Mouse (Mus musculus) heart, embryonic 12.5 days (tissue): ENCODE data around the gene Naa25. TPM values are rescaled to one million over a fixed set of nuclear protein-coding genes. Genes with fewer than 3 reads are reported as not detected.

Experiments
- ATAC-seq: fragments of 200-750 bp; cut with Nextera tagmentation; 2 replicates; pipeline ENCODE4 v1.8.0; 2017; ENCODE audit warnings: moderate TSS enrichment, moderate library complexity; ENCODE audit not compliant: insufficient number of reproducible peaks, low FRiP score
- H3K27ac ChIP-seq: fragments of 300-500 bp; sonication (generic); 2 replicates; pipeline ENCODE4 v1.5.1; 2016; ENCODE audit warnings: mild to moderate bottlenecking, moderate library complexity; ENCODE audit not compliant: poor library complexity, severe bottlenecking
- H3K27me3 ChIP-seq: fragments of 300-500 bp; sonication (generic); replicated peaks from 2 replicates; pipeline ENCODE4 v1.6.1; 2016; ENCODE audit warnings: mild to moderate bottlenecking, moderate library complexity
- H3K36me3 ChIP-seq: fragments of 300-500 bp; sonication (generic); 2 replicates; pipeline ENCODE4 v1.6.1; 2016; ENCODE audit warnings: mild to moderate bottlenecking, moderate library complexity
- H3K4me1 ChIP-seq: fragments of 300-500 bp; sonication (generic); replicated peaks from 2 replicates; pipeline ENCODE4 v1.6.1; 2016; ENCODE audit warnings: mild to moderate bottlenecking
- H3K4me2 ChIP-seq: fragments of 300-500 bp; sonication (generic); 2 replicates; pipeline ENCODE4 v1.6.1; 2016; ENCODE audit warnings: mild to moderate bottlenecking, moderate library complexity
- H3K4me3 ChIP-seq: fragments of 300-500 bp; sonication (generic); 2 replicates; pipeline ENCODE4 v1.5.1; 2016; ENCODE audit warnings: mild to moderate bottlenecking
- H3K9ac ChIP-seq: fragments of 300-500 bp; sonication (generic); 2 replicates; pipeline ENCODE4 v1.6.1; 2016; ENCODE audit warnings: mild to moderate bottlenecking, moderate library complexity
- H3K9me3 ChIP-seq: fragments of 300-500 bp; sonication (generic); replicated peaks from 2 replicates; pipeline ENCODE4 v1.6.1; 2016; ENCODE audit warnings: mild to moderate bottlenecking, moderate library complexity
- WGBS: fragments of 180-500 bp; shearing (Covaris S2); methylation state at CpG from one replicate; pipeline ENCODE4 v1.1.7; 2016; 5-methylcytosine and 5-hydroxymethylcytosine counted together
- polyA plus RNA-seq: library from polyadenylated mRNA; unstranded; fragments of >200 nt; fragmentation: Nextera tagmentation; extraction: Ambion mirVana; gene quantifications from 2 replicates; pipeline ENCODE4 v1.2.1, GENCODE M21; 2016

Gene Naa25
- polyA plus RNA-seq, 1 experiment from 2014 or later: 37.5 TPM

GRCm38 (mm10) chr5:121438131-121438530, 40.4 kb downstream of the Naa25 start:
- 94% methylated on average over 5 of the region's 5 CpGs for WGBS
- no peaks in the 10 kb centered on the region for H3K4me1 ChIP-seq
- H3K4me3 ChIP-seq: no peak overlapping the region
- H3K9me3 ChIP-seq: no peaks in the 10 kb centered on the region
- peaks cover 88% of the 10 kb centered on the region for H3K36me3 ChIP-seq
- no peak overlapping the region for H3K4me2 ChIP-seq
- H3K27ac ChIP-seq: no peak overlapping the region
- no peak overlapping the region for H3K9ac ChIP-seq
- H3K27me3 ChIP-seq: no peaks in the 10 kb centered on the region
- no peak for ATAC-seq

GRCm38 (mm10) chr5:121438756-121439155, 41.0 kb downstream of the Naa25 start:
- no peak overlapping the region for H3K9ac ChIP-seq
- no peaks in the 10 kb centered on the region for H3K9me3 ChIP-seq
- no peak overlapping the region for H3K27ac ChIP-seq
- no peak overlapping the region for H3K4me2 ChIP-seq
- no peaks in the 10 kb centered on the region for H3K4me1 ChIP-seq
- 91% methylated on average over 11 of the region's 11 CpGs for WGBS
- peaks cover 88% of the 10 kb centered on the region for H3K36me3 ChIP-seq
- no peaks in the 10 kb centered on the region for H3K27me3 ChIP-seq
- ATAC-seq: no peak
- H3K4me3 ChIP-seq: no peak overlapping the region

GRCm38 (mm10) chr5:121443548-121443947, 45.8 kb downstream of the Naa25 start:
- WGBS: 83% methylated on average over 3 of the region's 3 CpGs

GRCm38 (mm10) chr5:121444870-121445269, 47.1 kb downstream of the Naa25 start:
- ATAC-seq: no peak
- Histone ChIP-seq H3K36me3 (peaks cover 90% of the 10 kb centered on the region), H3K27ac (no peak overlapping the region)

More at GRCm38 (mm10) chr5:121443548-121443947, 45.8 kb downstream of the Naa25 start:
- no peak overlapping the region for H3K4me2 ChIP-seq
- H3K9me3 ChIP-seq: no peaks in the 10 kb centered on the region
- H3K36me3 ChIP-seq: peaks cover 90% of the 10 kb centered on the region
- H3K27me3 ChIP-seq: no peaks in the 10 kb centered on the region
- H3K27ac ChIP-seq: no peak overlapping the region
- H3K4me3 ChIP-seq: no peak overlapping the region
- H3K9ac ChIP-seq: no peak overlapping the region
- H3K4me1 ChIP-seq: no peaks in the 10 kb centered on the region
- no peak for ATAC-seq

GRCm38 (mm10) chr5:121448450-121448849, 50.7 kb downstream of the Naa25 start:
- no peaks in the 10 kb centered on the region for H3K27me3 ChIP-seq
- H3K4me3 ChIP-seq: no peak overlapping the region
- H3K27ac ChIP-seq: no peak overlapping the region
- 89% methylated on average over 3 of the region's 3 CpGs for WGBS
- peaks cover 15% of the 10 kb centered on the region for H3K4me1 ChIP-seq
- H3K9me3 ChIP-seq: no peaks in the 10 kb centered on the region
- H3K9ac ChIP-seq: no peak overlapping the region
- H3K4me2 ChIP-seq: no peak overlapping the region
- peaks cover 67% of the 10 kb centered on the region for H3K36me3 ChIP-seq
- ATAC-seq: no peak

More at GRCm38 (mm10) chr5:121444870-121445269, 47.1 kb downstream of the Naa25 start:
- Histone ChIP-seq H3K4me3 (no peak overlapping the region), H3K27me3 (no peaks in the 10 kb centered on the region), H3K4me1 (no peaks in the 10 kb centered on the region), H3K4me2 (no peak overlapping the region), H3K9ac (no peak overlapping the region), H3K9me3 (no peaks in the 10 kb centered on the region)
- WGBS: 88% methylated on average over 5 of the region's 5 CpGs

GRCm38 (mm10) chr5:121449976-121450375, 52.2 kb downstream of the Naa25 start:
- Histone ChIP-seq H3K4me2 (no peak overlapping the region), H3K4me3 (no peak overlapping the region), H3K4me1 (peaks cover 29% of the 10 kb centered on the region), H3K27ac (no peak overlapping the region), H3K9me3 (no peaks in the 10 kb centered on the region), H3K27me3 (no peaks in the 10 kb centered on the region), H3K9ac (no peak overlapping the region), H3K36me3 (peaks cover 52% of the 10 kb centered on the region)
- WGBS: 68% methylated on average over 6 of the region's 6 CpGs
- no peak for ATAC-seq

- Histone ChIP-seq H3K9ac (no peak overlapping the region), H3K27ac (no peak overlapping the region), H3K9me3 (no peaks in the 10 kb centered on the region), H3K4me1 (peaks cover 29% of the 10 kb centered on the region), H3K4me3 (no peak overlapping the region), H3K4me2 (peak overlapping the region; percentile 35; the same call in 1 of the 2 replicates), H3K27me3 (no peaks in the 10 kb centered on the region), H3K36me3 (peaks cover 47% of the 10 kb centered on the region)
- WGBS: 85% methylated on average over 9 of the region's 9 CpGs
- no peak for ATAC-seq
These were observed 52.7 kb downstream of the Naa25 start for GRCm38 (mm10) chr5:121450476-121450875.

- Histone ChIP-seq H3K36me3 (peaks cover 40% of the 10 kb centered on the region), H3K4me2 (peak overlapping the region; percentile 73), H3K9ac (peak overlapping the region; percentile 95), H3K27me3 (no peaks in the 10 kb centered on the region), H3K27ac (peak overlapping the region; percentile 97; the same call in 1 of the 2 replicates), H3K4me1 (peaks cover 33% of the 10 kb centered on the region), H3K4me3 (peak overlapping the region; percentile 95), H3K9me3 (no peaks in the 10 kb centered on the region)
- 30% methylated on average over 8 of the region's 8 CpGs for WGBS
- ATAC-seq: no peak
These were observed 53.5 kb downstream of the Naa25 start for GRCm38 (mm10) chr5:121451203-121451602.

- no peaks in the 10 kb centered on the region for H3K27me3 ChIP-seq
- peaks cover 35% of the 10 kb centered on the region for H3K36me3 ChIP-seq
- H3K4me3 ChIP-seq: peak within 1 kb of the TSS; percentile 95
- peak within 1 kb of the TSS; percentile 73 for H3K4me2 ChIP-seq
- H3K27ac ChIP-seq: peak within 1 kb of the TSS; percentile 97
- H3K9ac ChIP-seq: peak within 1 kb of the TSS; percentile 95
- ATAC-seq: peak; percentile 60
- H3K4me1 ChIP-seq: peaks cover 33% of the 10 kb centered on the region
- no peaks in the 10 kb centered on the region for H3K9me3 ChIP-seq
- WGBS: 1% methylated on average over 17 of the region's 17 CpGs
These were observed 53.9 kb downstream of the Naa25 start, which contains the start of gene Tmem116 for GRCm38 (mm10) chr5:121451644-121452025. TSS of gene Tmem116 (plus strand) at chr5:121451893.

- peak; percentile 95 for ATAC-seq
- no peaks in the 10 kb centered on the region for H3K27me3 ChIP-seq
- H3K4me1 ChIP-seq: peaks cover 33% of the 10 kb centered on the region
- H3K27ac ChIP-seq: peak within 1 kb of the TSS; percentile 97
- H3K36me3 ChIP-seq: peaks cover 29% of the 10 kb centered on the region
- peak within 1 kb of the TSS; percentile 95 for H3K9ac ChIP-seq
- peak within 1 kb of the TSS; percentile 73 for H3K4me2 ChIP-seq
- peak within 1 kb of the TSS; percentile 95 for H3K4me3 ChIP-seq
- under 1% methylated on average over 84 of the region's 97 CpGs for WGBS
- H3K9me3 ChIP-seq: no peaks in the 10 kb centered on the region
These were observed 54.5 kb downstream of the Naa25 start, which contains the start of gene Erp29 for GRCm38 (mm10) chr5:121452026-121452869. TSS of gene Erp29 (minus strand) at chr5:121452506.

- 6% methylated on average over 9 of the region's 9 CpGs for WGBS
These were observed 55.2 kb downstream of the Naa25 start for GRCm38 (mm10) chr5:121452906-121453305.

More at GRCm38 (mm10) chr5:121452906-121453305, 55.2 kb downstream of the Naa25 start:
- H3K27me3 ChIP-seq: no peaks in the 10 kb centered on the region
- peak overlapping the region; percentile 95 for H3K4me3 ChIP-seq
- ATAC-seq: 0 out of 2 replicates have a peak, but pooled peaks have one; percentile 0
- no peaks in the 10 kb centered on the region for H3K9me3 ChIP-seq
- H3K9ac ChIP-seq: peak overlapping the region; percentile 95
- H3K4me2 ChIP-seq: peak overlapping the region; percentile 73
- peaks cover 22% of the 10 kb centered on the region for H3K36me3 ChIP-seq
- H3K27ac ChIP-seq: peak overlapping the region; percentile 97
- H3K4me1 ChIP-seq: peaks cover 33% of the 10 kb centered on the region
